Mouse (Mus musculus) testis, postnatal 10 days (tissue): ENCODE measurements around the gene Uts2b.
"Not testable (repeated sequence)": the region's sequence is repeated elsewhere in the genome, so short reads cannot be mapped to it uniquely, and the experiment has no call there.

ENCODE experiments used
- DNase-seq: peaks from one replicate; pipeline ENCODE4 v3.0.0; 2021; ENCODE audit warnings: low spot score

Uts2b gene

GRCm38 (mm10) chr16:27375318-27375717, 5.3 kb upstream of the Uts2b start:
- DNase-seq: no peak

- DNase-seq: no peak
Observed at GRCm38 (mm10) chr16:27374139-27374538, 4.1 kb upstream of the Uts2b start.

GRCm38 (mm10) chr16:27370700-27371099, 661 bp upstream of the Uts2b start:
- DNase-seq: no peak

DNA sequence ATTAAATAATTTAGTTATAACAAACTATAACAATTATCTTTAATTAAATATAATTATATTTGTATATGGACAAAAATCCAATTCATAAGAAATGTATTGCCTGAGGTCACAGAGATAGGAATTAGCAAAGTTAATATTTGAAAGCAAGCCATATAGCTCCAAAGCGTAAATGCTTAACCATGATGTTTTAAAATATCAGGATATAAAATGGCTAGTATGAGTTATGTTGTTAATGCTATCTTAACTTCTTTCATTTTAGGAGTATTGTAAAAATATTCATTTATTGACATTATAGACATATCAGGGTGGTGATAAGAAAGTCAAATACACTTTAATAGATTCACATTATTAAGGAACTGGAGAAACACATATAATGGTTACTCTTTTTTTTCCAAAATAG, 10.0 kb downstream of the Uts2b start:
- DNase-seq: no peak

- no peak for DNase-seq
Observed at GRCm38 (mm10) chr16:27354464-27354863, 15.6 kb downstream of the Uts2b start.

DNA sequence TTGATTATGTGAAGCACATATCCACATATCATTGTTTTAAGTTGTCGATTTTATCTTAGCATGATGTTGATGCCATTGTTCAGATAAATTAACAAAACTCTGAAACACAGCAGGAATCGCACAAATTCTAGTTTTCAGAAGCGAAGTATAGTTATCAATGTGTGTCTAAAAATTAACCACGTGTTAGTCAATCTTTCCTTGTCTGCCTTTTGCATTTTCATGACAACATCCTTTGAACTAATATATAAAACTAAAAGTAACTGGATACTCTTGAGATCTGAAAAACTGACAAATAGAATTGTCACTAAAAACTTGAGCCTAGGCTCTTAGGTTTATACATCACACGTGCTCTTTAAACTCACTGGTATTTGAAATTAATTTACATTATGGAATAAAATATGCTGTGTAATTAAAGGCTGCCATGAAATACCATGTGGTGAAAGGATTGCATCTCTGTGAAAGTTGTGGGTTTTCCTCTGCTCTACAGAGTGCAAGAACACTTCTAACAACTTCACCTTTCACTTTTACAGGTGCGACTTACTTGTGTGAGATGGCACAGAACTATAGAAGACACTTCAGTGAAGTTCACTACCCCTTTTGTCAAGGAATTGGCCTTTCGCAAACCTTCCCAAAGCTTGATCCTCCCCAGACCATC, 20.0 kb downstream of the Uts2b start:
- DNase-seq: no peak

- DNase-seq: no peak
Observed at GRCm38 (mm10) chr16:27349235-27349634, 20.8 kb downstream of the Uts2b start.

- DNase-seq: no peak
Observed at GRCm38 (mm10) chr16:27348359-27348758, 21.7 kb downstream of the Uts2b start.

DNA sequence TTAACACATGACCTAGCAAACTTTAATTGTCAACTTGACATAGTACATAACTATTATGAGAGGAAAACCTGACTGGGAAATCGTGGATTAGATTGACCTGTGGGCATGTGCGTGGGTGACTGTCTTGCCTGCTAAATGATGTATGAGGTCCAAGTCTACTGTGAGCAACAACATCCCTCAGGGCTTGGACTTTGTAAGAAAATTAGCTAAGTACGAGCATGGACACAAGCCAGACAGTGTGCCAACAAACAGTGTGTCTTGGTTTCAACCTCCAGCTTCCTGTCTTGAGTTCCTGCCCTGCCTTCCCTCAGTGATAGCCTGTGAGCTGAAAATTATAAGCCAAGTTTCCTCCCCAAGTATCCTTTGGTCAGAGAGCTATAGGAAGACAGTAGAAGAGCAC, 22.5 kb downstream of the Uts2b start:
- DNase-seq: no peak

DNA sequence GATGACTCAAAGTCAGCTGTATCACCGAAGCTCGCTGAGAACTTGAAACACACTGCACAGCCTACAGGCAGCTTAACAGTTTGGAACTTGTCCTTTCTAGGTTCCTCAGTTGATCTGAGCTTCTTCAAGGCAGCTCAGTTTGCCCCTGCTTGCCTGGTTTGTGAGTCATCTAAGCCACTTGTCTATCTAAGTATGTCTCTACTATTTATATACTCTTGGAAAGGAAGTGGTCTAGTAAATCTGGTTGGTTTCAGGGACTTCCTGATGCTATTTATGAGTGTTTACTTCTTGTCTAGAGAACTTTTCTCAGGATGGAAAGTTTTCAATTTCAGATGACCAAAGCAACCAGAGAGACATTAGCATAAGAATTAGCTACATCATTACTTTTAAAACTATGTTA, 43.6 kb downstream of the Uts2b start:
- DNase-seq: no peak

DNA sequence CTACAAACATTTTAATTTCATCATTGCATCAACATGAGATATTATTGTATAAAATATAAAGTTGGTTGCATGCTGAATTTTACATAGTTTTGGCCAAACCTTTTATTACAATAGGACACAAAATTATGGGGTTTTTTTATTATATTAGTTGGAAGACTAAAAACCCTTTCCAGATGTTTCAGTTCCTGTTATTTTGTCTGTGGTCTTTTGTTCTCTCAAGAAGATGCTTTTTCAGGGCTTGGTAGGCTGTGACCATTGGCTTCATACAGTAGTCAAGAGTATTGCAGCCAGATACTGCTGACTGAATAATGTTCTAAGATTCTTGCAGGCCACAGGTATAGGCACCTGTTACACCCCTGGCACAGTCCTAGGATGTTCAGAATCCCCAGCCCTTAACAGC, 48.0 kb downstream of the Uts2b start:
- no peak for DNase-seq

GRCm38 (mm10) chr16:27319099-27319498, 50.9 kb downstream of the Uts2b start:
- DNase-seq: no peak

DNA sequence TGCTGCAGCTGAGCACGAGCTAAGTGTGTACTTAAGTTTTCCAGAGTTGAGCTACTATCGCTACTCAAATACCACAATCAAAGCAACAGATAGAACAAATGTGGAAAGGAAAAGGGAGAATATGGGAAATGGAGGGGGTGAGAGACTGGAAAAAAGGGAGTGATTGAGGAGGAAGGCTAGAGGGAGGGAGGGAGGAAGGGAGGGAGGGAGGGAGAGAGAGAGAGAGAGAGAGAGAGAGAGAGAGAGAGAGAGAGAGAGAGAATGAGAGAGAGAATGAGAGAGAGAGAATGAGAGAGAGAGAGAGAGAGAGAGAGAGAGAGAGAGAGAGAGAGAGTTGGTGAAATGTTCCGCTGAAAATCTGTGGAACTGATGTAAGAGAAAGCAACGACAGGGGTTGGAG, 62.9 kb downstream of the Uts2b start, which contains the start of gene Ostn:
Gene Ostn, plus strand, starts transcription at position 301 of the 400 bp plus-strand sequence.
- not testable (repeated sequence) for DNase-seq
